Mouse (Mus musculus) stomach, postnatal 0 days (tissue): ENCODE results near the gene Gm17727.

Experiments
- CTCF ChIP-seq: IDR thresholded peaks from 2 replicates; pipeline ENCODE4 v1.5.1; 2016; ENCODE audit warnings: antibody characterized with exemption, low read depth, mild to moderate bottlenecking, moderate library complexity
- EP300 ChIP-seq: optimal IDR thresholded peaks from 2 replicates; pipeline ENCODE3; 2016; ENCODE audit warnings: antibody characterized with exemption

GRCm38 (mm10) chr9:35778009-35778408, at the start of gene Gm17727:
- TF ChIP-seq CTCF (no peak), EP300 (no peak)
